Mouse (Mus musculus) kidney, adult 2 months (tissue): ENCODE results near the gene Hrasls5.

Source experiments
- CTCF ChIP-seq: fragments of 200-500 bp; conservative IDR thresholded peaks from 2 replicates; pipeline ENCODE4 v1.5.1; 2011; ENCODE audit warnings: low read depth, mild to moderate bottlenecking, control low read depth, low read length, moderate library complexity, mixed read lengths; ENCODE audit not compliant: insufficient read depth, insufficient read length
- POLR2A ChIP-seq: fragments of 200-500 bp; IDR thresholded peaks from one replicate; pipeline ENCODE4 v1.6.1; 2011; ENCODE audit warnings: low read depth, low read length, control low read depth

GRCm38 (mm10) chr19:7613151-7613550, 810 bp downstream of the Hrasls5 start:
- TF ChIP-seq POLR2A (no peak), CTCF (no peak)
